Mouse (Mus musculus): Measurements from ENCODE around the gene Cela2a. TPM values are rescaled to one million over a fixed set of nuclear protein-coding genes. Genes with fewer than 3 reads are reported as not detected.

Cela2a gene
- 754 and 1,267 TPM in 2 replicates for polyA plus RNA-seq (2015; fragmentation: Nextera tagmentation; extraction: Ambion mirVana)

DNA sequence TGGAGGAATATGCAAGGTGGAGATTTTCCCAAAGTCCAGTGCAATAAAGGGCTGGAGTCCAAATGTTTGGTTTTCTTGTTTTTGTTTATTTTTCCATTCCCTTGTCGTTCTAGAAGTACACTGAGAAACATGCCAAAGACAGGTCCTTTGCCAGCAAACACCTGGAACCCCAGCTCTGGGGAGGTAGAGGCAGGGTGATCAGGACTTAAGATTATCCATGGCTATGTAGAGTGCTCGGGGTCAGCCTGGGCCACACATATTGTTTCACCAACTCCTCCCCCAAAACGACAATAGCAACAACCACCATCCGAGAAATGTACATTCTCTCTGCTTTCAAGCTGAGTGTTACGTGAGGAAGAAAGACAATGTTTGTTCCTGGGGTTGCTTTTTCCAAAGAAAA, at the start of gene Cela2a:
Gene Cela2a (minus strand): TSS at position 101 of the 400 bp plus-strand sequence.
- H3K4me2 ChIP-seq (ENCODE audit: low read depth, low read length): no peak within 1 kb of the TSS
- 57% methylated on average over 5 of the region's 5 CpGs for WGBS
- H3K4me1 ChIP-seq (ENCODE audit: control insufficient read depth, insufficient read depth, low read length): no peaks in the 10 kb centered on the region
- no peak within 1 kb of the TSS for H3K9ac ChIP-seq (ENCODE audit: low read length)
- H3K9me3 ChIP-seq (replicated peaks; ENCODE audit: control insufficient read depth, low read length): no peaks in the 10 kb centered on the region
- H3K27me3 ChIP-seq (ENCODE audit: control insufficient read depth, insufficient read depth, low read length): no peaks in the 10 kb centered on the region
- H3K4me3 ChIP-seq (replicated peaks; ENCODE audit: low read length): no peak within 1 kb of the TSS
- H3K36me3 ChIP-seq (ENCODE audit: control insufficient read depth, insufficient read depth, low read length): no peaks in the 10 kb centered on the region
- H3K27ac ChIP-seq (ENCODE audit: low read length): no peak within 1 kb of the TSS
- no peak for ATAC-seq (ENCODE audit: insufficient read depth, low FRiP score)

- 20% methylated on average over 8 of the region's 8 CpGs for WGBS
- H3K4me3 ChIP-seq (replicated peaks; ENCODE audit: low read length): peak overlapping the region; percentile 75
Measured at GRCm38 (mm10) chr4:141875481-141876108, 49.6 kb upstream of the Cela2a start.

DNA sequence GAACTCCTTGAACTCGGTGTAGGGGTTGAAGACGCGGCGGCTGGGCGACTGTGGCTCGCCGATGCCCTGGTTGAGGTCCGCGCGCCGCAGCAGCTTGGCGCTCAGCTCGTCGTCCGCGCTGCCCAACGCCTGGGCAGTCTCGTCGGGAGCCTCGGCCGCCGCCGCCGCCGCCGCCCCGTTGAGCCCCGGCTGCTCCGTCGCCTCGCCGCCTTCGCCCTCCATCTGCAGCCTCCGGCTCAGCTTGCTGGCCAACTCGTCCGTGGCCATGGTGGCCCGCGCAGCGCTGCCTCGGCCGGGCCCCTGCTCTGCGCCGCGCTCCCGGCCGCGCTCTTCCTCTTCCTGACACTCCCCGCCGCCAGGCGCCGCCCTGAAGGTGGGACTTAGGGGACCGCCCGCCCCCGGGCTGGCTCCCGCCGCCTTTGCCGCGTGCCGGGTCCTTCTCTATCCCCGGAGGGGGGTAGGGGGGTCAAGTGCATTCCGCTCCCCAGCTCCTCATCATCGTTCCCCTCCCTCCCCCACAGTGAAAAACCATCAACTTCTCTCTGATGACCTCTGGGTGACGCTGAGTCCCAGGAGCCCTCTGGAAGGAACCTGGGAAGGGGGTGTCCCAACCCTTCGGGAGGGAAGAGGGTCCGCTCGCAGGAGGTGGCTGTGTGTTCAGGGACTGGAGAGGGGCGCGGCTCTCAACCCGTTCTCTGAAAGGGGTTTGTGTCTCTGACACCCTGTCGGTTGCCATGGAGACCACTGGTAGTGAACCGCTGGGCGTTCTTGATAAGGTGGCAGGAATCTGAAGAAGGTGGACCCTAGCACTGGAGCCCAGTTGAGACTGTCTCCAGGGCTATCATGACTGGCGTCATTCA, 48.9 kb upstream of the Cela2a start, which contains the start of gene Efhd2:
Gene Efhd2 (minus strand): TSS at position 320 of the 860 bp plus-strand sequence.
- Histone ChIP-seq H3K27ac (ENCODE audit: low read length) (peak within 1 kb of the TSS; percentile 71; the same call in 1 of the 2 replicates), H3K4me2 (ENCODE audit: low read depth, low read length) (peak within 1 kb of the TSS; percentile 99), H3K9me3 (replicated peaks; ENCODE audit: control insufficient read depth, low read length) (no peaks in the 10 kb centered on the region), H3K27me3 (ENCODE audit: control insufficient read depth, insufficient read depth, low read length) (no peaks in the 10 kb centered on the region), H3K9ac (ENCODE audit: low read length) (peak within 1 kb of the TSS; percentile 92), H3K4me3 (replicated peaks; ENCODE audit: low read length) (peak within 1 kb of the TSS; percentile 75), H3K4me1 (ENCODE audit: control insufficient read depth, insufficient read depth, low read length) (peaks cover 48% of the 10 kb centered on the region), H3K36me3 (ENCODE audit: control insufficient read depth, insufficient read depth, low read length) (no peaks in the 10 kb centered on the region)
- WGBS: under 1% methylated on average over 62 of the region's 73 CpGs
- ATAC-seq (ENCODE audit: insufficient read depth, low FRiP score): peak; percentile 87

More at GRCm38 (mm10) chr4:141875481-141876108, 49.6 kb upstream of the Cela2a start:
- Histone ChIP-seq H3K4me2 (ENCODE audit: low read depth, low read length) (peak overlapping the region; percentile 99), H3K4me1 (ENCODE audit: control insufficient read depth, insufficient read depth, low read length) (peaks cover 40% of the 10 kb centered on the region), H3K27me3 (ENCODE audit: control insufficient read depth, insufficient read depth, low read length) (no peaks in the 10 kb centered on the region), H3K9me3 (replicated peaks; ENCODE audit: control insufficient read depth, low read length) (no peaks in the 10 kb centered on the region), H3K9ac (ENCODE audit: low read length) (no peak overlapping the region), H3K27ac (ENCODE audit: low read length) (no peak overlapping the region), H3K36me3 (ENCODE audit: control insufficient read depth, insufficient read depth, low read length) (no peaks in the 10 kb centered on the region)
- ATAC-seq (ENCODE audit: insufficient read depth, low FRiP score): no peak

GRCm38 (mm10) chr4:141874111-141874600, 48.2 kb upstream of the Cela2a start:
- ATAC-seq (ENCODE audit: insufficient read depth, low FRiP score): peak; percentile 0; the same call in 1 of the 2 replicates
- Histone ChIP-seq H3K9me3 (replicated peaks; ENCODE audit: control insufficient read depth, low read length) (no peaks in the 10 kb centered on the region), H3K9ac (ENCODE audit: low read length) (peak overlapping the region; percentile 92), H3K36me3 (ENCODE audit: control insufficient read depth, insufficient read depth, low read length) (no peaks in the 10 kb centered on the region), H3K4me2 (ENCODE audit: low read depth, low read length) (peak overlapping the region; percentile 99), H3K4me1 (ENCODE audit: control insufficient read depth, insufficient read depth, low read length) (peaks cover 53% of the 10 kb centered on the region), H3K27ac (ENCODE audit: low read length) (peak overlapping the region; percentile 71; the same call in 1 of the 2 replicates), H3K27me3 (ENCODE audit: control insufficient read depth, insufficient read depth, low read length) (no peaks in the 10 kb centered on the region), H3K4me3 (replicated peaks; ENCODE audit: low read length) (peak overlapping the region; percentile 75)
- under 1% methylated on average over 19 of the region's 19 CpGs for WGBS

DNA sequence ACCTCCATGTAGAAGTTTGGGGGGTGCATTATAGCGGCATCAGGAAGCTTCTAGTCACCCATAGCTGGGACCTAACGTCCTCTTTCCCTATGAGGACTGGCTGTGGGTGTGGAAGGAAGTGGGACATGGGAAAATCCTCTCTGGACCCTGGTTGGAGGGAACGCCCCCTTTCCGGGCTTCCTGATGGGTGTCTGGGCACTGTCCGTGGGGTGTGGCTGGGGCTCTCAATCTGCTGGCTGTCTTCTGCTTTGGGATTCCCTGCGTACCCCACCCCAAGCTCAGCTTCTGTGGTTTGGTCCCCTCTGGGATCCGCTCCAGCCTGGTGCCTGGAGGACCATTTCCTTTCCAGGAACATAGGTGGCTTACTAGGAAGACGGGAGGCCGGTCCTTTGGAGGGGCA, 47.0 kb upstream of the Cela2a start:
- peak overlapping the region; percentile 15 for H3K27ac ChIP-seq (ENCODE audit: low read length)

GRCm38 (mm10) chr4:141871909-141872308, 45.9 kb upstream of the Cela2a start:
- ATAC-seq (ENCODE audit: insufficient read depth, low FRiP score): no peak
- peaks cover 73% of the 10 kb centered on the region for H3K4me1 ChIP-seq (ENCODE audit: control insufficient read depth, insufficient read depth, low read length)
- no peaks in the 10 kb centered on the region for H3K27me3 ChIP-seq (ENCODE audit: control insufficient read depth, insufficient read depth, low read length)
- H3K4me2 ChIP-seq (ENCODE audit: low read depth, low read length): peak overlapping the region; percentile 99
- H3K9ac ChIP-seq (ENCODE audit: low read length): peak overlapping the region; percentile 92
- no peaks in the 10 kb centered on the region for H3K36me3 ChIP-seq (ENCODE audit: control insufficient read depth, insufficient read depth, low read length)
- peak overlapping the region; percentile 61 for H3K27ac ChIP-seq (ENCODE audit: low read length)
- H3K4me3 ChIP-seq (replicated peaks; ENCODE audit: low read length): peak overlapping the region; percentile 75
- H3K9me3 ChIP-seq (replicated peaks; ENCODE audit: control insufficient read depth, low read length): no peaks in the 10 kb centered on the region
- WGBS: 41% methylated on average over 9 of the region's 9 CpGs

More for the DNA sequence above, 47.0 kb upstream of the Cela2a start:
- Histone ChIP-seq H3K4me3 (replicated peaks; ENCODE audit: low read length) (peak overlapping the region; percentile 75), H3K27me3 (ENCODE audit: control insufficient read depth, insufficient read depth, low read length) (no peaks in the 10 kb centered on the region), H3K4me1 (ENCODE audit: control insufficient read depth, insufficient read depth, low read length) (peaks cover 63% of the 10 kb centered on the region), H3K9ac (ENCODE audit: low read length) (peak overlapping the region; percentile 92), H3K36me3 (ENCODE audit: control insufficient read depth, insufficient read depth, low read length) (no peaks in the 10 kb centered on the region), H3K4me2 (ENCODE audit: low read depth, low read length) (peak overlapping the region; percentile 99), H3K9me3 (replicated peaks; ENCODE audit: control insufficient read depth, low read length) (no peaks in the 10 kb centered on the region)
- WGBS: 66% methylated on average over 9 of the region's 9 CpGs
- ATAC-seq (ENCODE audit: insufficient read depth, low FRiP score): no peak

DNA sequence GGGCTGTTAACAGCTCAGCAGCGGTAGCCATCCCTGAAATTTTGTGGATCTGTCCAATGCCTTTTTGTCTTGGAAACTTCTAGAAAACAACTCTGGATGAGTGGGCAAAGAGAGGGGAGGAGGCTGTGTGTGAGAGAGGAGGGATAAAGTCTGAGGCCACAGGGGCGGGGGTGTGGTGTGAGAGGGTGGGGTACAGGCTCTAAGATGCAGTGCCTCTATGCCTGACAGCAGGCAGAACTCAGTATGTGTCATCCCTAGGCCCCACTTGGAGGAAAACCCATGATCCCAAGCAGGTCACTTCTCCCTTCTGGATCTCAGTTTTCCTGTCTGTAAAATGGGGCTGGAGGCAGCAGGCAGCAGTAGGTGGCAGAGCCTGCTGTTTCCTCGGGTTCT, 45.4 kb upstream of the Cela2a start:
- peak overlapping the region; percentile 99; the same call in 1 of the 2 replicates for H3K4me2 ChIP-seq (ENCODE audit: low read depth, low read length)
- peaks cover 79% of the 10 kb centered on the region for H3K4me1 ChIP-seq (ENCODE audit: control insufficient read depth, insufficient read depth, low read length)
- H3K27ac ChIP-seq (ENCODE audit: low read length): peak overlapping the region; percentile 61
- no peak for ATAC-seq (ENCODE audit: insufficient read depth, low FRiP score)
- H3K9me3 ChIP-seq (replicated peaks; ENCODE audit: control insufficient read depth, low read length): no peaks in the 10 kb centered on the region
- H3K36me3 ChIP-seq (ENCODE audit: control insufficient read depth, insufficient read depth, low read length): no peaks in the 10 kb centered on the region
- H3K9ac ChIP-seq (ENCODE audit: low read length): peak overlapping the region; percentile 92; the same call in 1 of the 2 replicates
- peak overlapping the region; percentile 75; the same call in 1 of the 2 replicates for H3K4me3 ChIP-seq (replicated peaks; ENCODE audit: low read length)
- 80% methylated on average over 3 of the region's 3 CpGs for WGBS
- no peaks in the 10 kb centered on the region for H3K27me3 ChIP-seq (ENCODE audit: control insufficient read depth, insufficient read depth, low read length)

- H3K9me3 ChIP-seq (replicated peaks; ENCODE audit: control insufficient read depth, low read length): no peaks in the 10 kb centered on the region
- 70% methylated on average over 11 of the region's 11 CpGs for WGBS
- 0 out of 2 replicates have a peak overlapping the region, but pooled peaks have one; percentile 13 for H3K4me2 ChIP-seq (ENCODE audit: low read depth, low read length)
- no peaks in the 10 kb centered on the region for H3K36me3 ChIP-seq (ENCODE audit: control insufficient read depth, insufficient read depth, low read length)
- H3K4me1 ChIP-seq (ENCODE audit: control insufficient read depth, insufficient read depth, low read length): peaks cover 79% of the 10 kb centered on the region
- ATAC-seq (ENCODE audit: insufficient read depth, low FRiP score): peak; percentile 22; the same call in 1 of the 2 replicates
- H3K4me3 ChIP-seq (replicated peaks; ENCODE audit: low read length): no peak overlapping the region
- H3K27ac ChIP-seq (ENCODE audit: low read length): peak overlapping the region; percentile 77; the same call in 1 of the 2 replicates
- no peaks in the 10 kb centered on the region for H3K27me3 ChIP-seq (ENCODE audit: control insufficient read depth, insufficient read depth, low read length)
- H3K9ac ChIP-seq (ENCODE audit: low read length): peak overlapping the region; percentile 27; the same call in 1 of the 2 replicates
Measured at GRCm38 (mm10) chr4:141870666-141871332, 44.8 kb upstream of the Cela2a start.

Measured in stomach, embryonic 16.5 days (tissue).